8 mouse cellular contexts compared by ENCODE assay signal in the genomic region with DNA sequence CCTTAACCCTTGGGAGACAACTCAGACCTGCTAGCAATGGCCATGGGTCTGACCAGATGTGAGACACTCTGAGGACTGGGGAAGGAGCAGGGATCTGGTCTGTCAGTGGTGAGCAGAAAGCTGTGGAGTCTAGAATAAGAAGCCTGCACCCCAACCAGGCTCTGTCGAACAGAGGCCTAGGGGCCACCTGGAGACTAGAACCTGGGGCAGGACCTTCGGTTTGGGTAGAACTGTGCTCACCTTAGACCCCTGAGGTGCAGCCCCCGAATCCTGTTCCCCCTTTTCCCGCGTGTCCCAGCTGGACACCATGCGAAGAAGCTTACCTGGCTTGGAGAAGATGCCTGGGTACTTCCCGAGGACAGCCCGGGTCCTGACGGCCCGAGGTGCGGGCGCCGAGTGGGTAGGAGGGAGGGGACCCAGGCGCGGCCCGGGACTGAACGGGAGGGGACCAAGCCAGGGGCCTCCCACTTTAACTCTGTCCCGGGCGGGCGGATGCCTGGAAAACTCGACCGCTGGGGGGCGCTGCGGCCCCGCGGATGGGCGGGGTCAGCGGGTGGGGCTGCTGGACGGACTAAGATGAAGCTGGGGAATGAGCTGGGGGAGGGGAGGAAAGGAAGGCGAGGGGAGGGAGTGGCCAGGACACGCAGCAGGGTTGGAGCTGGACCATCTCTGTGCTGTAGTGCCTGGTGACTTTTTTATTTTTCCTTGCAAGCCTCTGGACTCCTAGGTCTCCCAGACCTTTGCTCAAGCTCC. TPM values are rescaled to one million over a fixed set of nuclear protein-coding genes. Genes with fewer than 3 reads are reported as not detected.
DNase-seq lines count a peak whose midpoint lies in the region; ATAC-seq and TF ChIP-seq lines count a peak whose summit lies in the region.

A gene (minus strand): TSS at position 703 of the 753 bp plus-strand sequence.

- no peak within 1 kb of the TSS for H3K27ac ChIP-seq in forebrain, embryonic 11.5 days (ENCODE audit: low read depth, low read length)
- H3K27ac ChIP-seq in heart, embryonic 15.5 days: peak within 1 kb of the TSS; percentile 71
- no peak within 1 kb of the TSS for H3K27ac ChIP-seq in liver, embryonic 13.5 days
- H3K27ac ChIP-seq in neural tube, embryonic 15.5 days (replicated peaks): no peak within 1 kb of the TSS

- H3K4me3 ChIP-seq in C2C12 (ENCODE audit: insufficient read depth, poor library complexity, severe bottlenecking): no peak within 1 kb of the TSS
- H3K4me3 ChIP-seq in forebrain, embryonic 11.5 days (ENCODE audit: low read depth, low read length): peak within 1 kb of the TSS; percentile 23
- H3K4me3 ChIP-seq in heart, embryonic 15.5 days: peak within 1 kb of the TSS; percentile 65
- peak within 1 kb of the TSS; percentile 39 for H3K4me3 ChIP-seq in liver, embryonic 13.5 days (replicated peaks)
- peak within 1 kb of the TSS; percentile 39 for H3K4me3 ChIP-seq in neural tube, embryonic 15.5 days (replicated peaks)

- no peaks in the 10 kb centered on the region for H3K4me1 ChIP-seq in forebrain, embryonic 11.5 days (replicated peaks; ENCODE audit: control insufficient read depth, insufficient read depth, low read length)
- H3K4me1 ChIP-seq in heart, embryonic 15.5 days (replicated peaks): peaks cover 14% of the 10 kb centered on the region
- H3K4me1 ChIP-seq in liver, embryonic 13.5 days (replicated peaks): 0 out of 2 replicates have a peak, but pooled peaks cover 4% of the 10 kb centered on the region
- H3K4me1 ChIP-seq in neural tube, embryonic 15.5 days: peaks cover 4% of the 10 kb centered on the region; the same call in 1 of the 2 replicates

- H3K27me3 ChIP-seq in C2C12 (ENCODE audit: control insufficient read depth, insufficient read depth, insufficient read length): peaks cover 5% of the 10 kb centered on the region
- no peaks in the 10 kb centered on the region for H3K27me3 ChIP-seq in forebrain, embryonic 11.5 days (ENCODE audit: control insufficient read depth, insufficient read depth, low read length)
- no peaks in the 10 kb centered on the region for H3K27me3 ChIP-seq in heart, embryonic 15.5 days
- H3K27me3 ChIP-seq in liver, embryonic 13.5 days: no peaks in the 10 kb centered on the region
- H3K27me3 ChIP-seq in neural tube, embryonic 15.5 days (replicated peaks): no peaks in the 10 kb centered on the region

- 4% methylated on average over 31 of the region's 31 CpGs for WGBS in forebrain, embryonic 11.5 days
- WGBS in heart, embryonic 15.5 days: 4% methylated on average over 30 of the region's 31 CpGs
- 4% methylated on average over 31 of the region's 31 CpGs for WGBS in liver, embryonic 13.5 days (ENCODE audit: insufficient replicate concordance)
- WGBS in neural tube, embryonic 15.5 days: 6% methylated on average over 28 of the region's 31 CpGs

- ATAC-seq in forebrain, embryonic 11.5 days (replicated peaks; ENCODE audit: low FRiP score): peak; percentile 94
- peak; percentile 90 for ATAC-seq in heart, embryonic 15.5 days (replicated peaks; ENCODE audit: insufficient number of reproducible peaks, insufficient read depth, low FRiP score, low read depth)
- peak; percentile 47 for ATAC-seq in liver, embryonic 13.5 days (ENCODE audit: low read depth)
- peak; percentile 79 for ATAC-seq in neural tube, embryonic 15.5 days (ENCODE audit: low FRiP score)

- peak within 1 kb of the TSS; percentile 62 for H3K4me2 ChIP-seq in forebrain, embryonic 11.5 days (ENCODE audit: low read depth, low read length, severe bottlenecking)
- H3K4me2 ChIP-seq in heart, embryonic 15.5 days: peak within 1 kb of the TSS; percentile 73
- H3K4me2 ChIP-seq in liver, embryonic 13.5 days: peak within 1 kb of the TSS; percentile 47
- H3K4me2 ChIP-seq in neural tube, embryonic 15.5 days: peak within 1 kb of the TSS; percentile 66

- peak; percentile 76 for DNase-seq in brain, embryonic 14.5 days (ENCODE audit: low read depth)
- DNase-seq in forebrain, embryonic 11.5 days (ENCODE audit: low spot score): peak; percentile 94
- peak; percentile 79 to 86 for DNase-seq in kidney, postnatal 25 days
- DNase-seq in liver, embryonic 13.5 days: peak; percentile 32
- DNase-seq in thymus, postnatal 0 days (ENCODE audit: low spot score): peak; percentile 38

- H3K9me3 ChIP-seq in forebrain, embryonic 11.5 days (ENCODE audit: control insufficient read depth, low read length): no peaks in the 10 kb centered on the region
- H3K9me3 ChIP-seq in heart, embryonic 15.5 days (replicated peaks): no peaks in the 10 kb centered on the region
- H3K9me3 ChIP-seq in liver, embryonic 13.5 days (replicated peaks): no peaks in the 10 kb centered on the region
- H3K9me3 ChIP-seq in neural tube, embryonic 15.5 days (replicated peaks): no peaks in the 10 kb centered on the region

- no peaks in the 10 kb centered on the region for H3K79me3 ChIP-seq in C2C12 (ENCODE audit: low read depth)

- TF ChIP-seq POLR2A in brain, embryonic 14.5 days (IDR thresholded peaks at IDR 0.05; ENCODE audit: borderline replicate concordance, extremely low read depth, insufficient read depth, insufficient read length, poor library complexity, severe bottlenecking): no peak

- H3K79me2 ChIP-seq in C2C12 (ENCODE audit: control insufficient read depth, insufficient read depth): no peaks in the 10 kb centered on the region

- peak; percentile 75 for TF ChIP-seq CTCF in C2C12 (IDR thresholded peaks at IDR 0.05; ENCODE audit: control insufficient read depth, insufficient read depth, insufficient read length)
- TF ChIP-seq CTCF in brain, embryonic 14.5 days (IDR thresholded peaks at IDR 0.05; ENCODE audit: borderline replicate concordance, extremely low read depth, insufficient read depth, insufficient read length): peak; percentile 62

- H3ac ChIP-seq in C2C12 (ENCODE audit: control insufficient read depth, insufficient read length, low read depth): no peak within 1 kb of the TSS

- no peaks in the 10 kb centered on the region for H3K36me3 ChIP-seq in C2C12 (ENCODE audit: control insufficient read depth, insufficient read depth)
- H3K36me3 ChIP-seq in forebrain, embryonic 11.5 days (ENCODE audit: control insufficient read depth, insufficient read depth, low read length): no peaks in the 10 kb centered on the region
- H3K36me3 ChIP-seq in heart, embryonic 15.5 days: no peaks in the 10 kb centered on the region
- no peaks in the 10 kb centered on the region for H3K36me3 ChIP-seq in liver, embryonic 13.5 days
- no peaks in the 10 kb centered on the region for H3K36me3 ChIP-seq in neural tube, embryonic 15.5 days

- H3K9ac ChIP-seq in forebrain, embryonic 11.5 days (ENCODE audit: low read length): peak within 1 kb of the TSS; percentile 49
- H3K9ac ChIP-seq in heart, embryonic 15.5 days: peak within 1 kb of the TSS; percentile 75
- peak within 1 kb of the TSS; percentile 26 for H3K9ac ChIP-seq in liver, embryonic 13.5 days
- H3K9ac ChIP-seq in neural tube, embryonic 15.5 days (replicated peaks): peak within 1 kb of the TSS; percentile 48

TF ChIP-seq in C2C12, 6 proteins besides CTCF, POLR2A, EP300 and RAD21:
- TF ChIP-seq MYOD1 (IDR thresholded peaks at IDR 0.05; ENCODE audit: control insufficient read depth, insufficient read length, low read depth) (no peak), FOSL1 (IDR thresholded peaks at IDR 0.05; ENCODE audit: insufficient read depth, low read length, poor library complexity, severe bottlenecking) (no peak), MAX (IDR thresholded peaks at IDR 0.05) (no peak), USF1 (IDR thresholded peaks at IDR 0.05; ENCODE audit: low read depth) (no peak), CEBPB (IDR thresholded peaks at IDR 0.05; ENCODE audit: low read depth) (no peak), MYOG (IDR thresholded peaks at IDR 0.05; ENCODE audit: control insufficient read depth, extremely low read depth, insufficient read length) (no peak)

RNA-seq across cellular contexts. Expression of the gene that starts here (rescaled TPM):
- polyA plus RNA-seq in C2C12 (2012; fragmentation: generic; extraction: Trizol): 0.39 TPM
- polyA plus RNA-seq in brain, embryonic 14.5 days (2012; rRNA removed): 28.1 and 49.8 TPM in 2 replicates
- 9.6 and 12.3 TPM in 2 replicates for polyA plus RNA-seq in forebrain, embryonic 11.5 days (2014; fragmentation: Nextera tagmentation; extraction: Ambion mirVana)
- polyA plus RNA-seq in heart, embryonic 15.5 days (2015; fragmentation: Nextera tagmentation; extraction: Ambion mirVana): 90.2 and 125 TPM in 2 replicates
- polyA plus RNA-seq in liver, embryonic 13.5 days (2015; fragmentation: Nextera tagmentation; extraction: Ambion mirVana): 8.3 and 9.5 TPM in 2 replicates
- 28.5 and 54.7 TPM in 2 replicates for polyA plus RNA-seq in neural tube, embryonic 15.5 days (2015; fragmentation: Nextera tagmentation; extraction: Ambion mirVana)
- 21.6 and 24.7 TPM in 2 replicates for polyA plus RNA-seq in thymus, postnatal 0 days (2015; fragmentation: Nextera tagmentation; extraction: Ambion mirVana)

Comparison
In these comparisons a context has a peak if more than half of its experiments do, and no peak if none do; other contexts are left out.
1. DNase-seq: peak in every context shown above with its lines; median percentile 94 in forebrain, embryonic 11.5 days; 82 in kidney, postnatal 25 days; 76 in brain, embryonic 14.5 days; 38 in thymus, postnatal 0 days; 32 in liver, embryonic 13.5 days.